Mouse (Mus musculus): ENCODE data around the gene Psma6.

DNA sequence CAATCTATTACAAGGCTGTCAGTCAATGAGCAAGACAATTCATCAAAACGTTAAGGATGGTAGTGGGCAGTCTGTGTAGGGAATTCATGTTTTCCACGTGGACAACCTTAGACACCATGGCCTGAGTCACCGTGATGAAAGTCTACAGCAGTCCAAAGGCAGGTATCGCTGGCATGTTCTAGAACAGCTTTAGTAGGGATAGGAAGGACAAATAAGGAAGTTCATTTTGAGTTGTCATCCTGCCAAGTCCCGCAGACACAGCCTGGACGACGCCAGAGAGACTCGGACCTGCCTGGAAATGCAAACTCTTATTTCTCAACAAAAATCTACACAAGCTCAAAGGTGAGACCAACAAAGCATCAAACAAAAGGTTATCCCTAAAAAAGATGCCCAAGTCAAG is 75.7 kb downstream of the Psma6 start:
- no peak for TF ChIP-seq CTCF (IDR thresholded peaks at IDR 0.05 in 2 of 3, conservative IDR thresholded peaks at IDR 0.05 in 1 of 3; ENCODE audit: control insufficient read depth in 1 of 3, insufficient read depth in 1 of 3, low read depth in 2 of 3, low read length in 3 of 3, poor library complexity in 1 of 3, severe bottlenecking in 1 of 3)
- TF ChIP-seq POLR2A (IDR thresholded peaks at IDR 0.05; ENCODE audit: control insufficient read depth in 1 of 2, insufficient read depth in 1 of 2, low read depth in 1 of 2, low read length in 2 of 2, poor library complexity in 1 of 2), result no peak
- TF ChIP-seq ZKSCAN1 (IDR thresholded peaks at IDR 0.05; ENCODE audit: low read depth, low read length), result no peak

All from MEL (cell line).